Mouse (Mus musculus): ENCODE measurements around the gene Ap3m1. TPM values are rescaled to one million over a fixed set of nuclear protein-coding genes. Genes with fewer than 3 reads are reported as not detected.

Ap3m1 gene
- polyA plus RNA-seq, 1 experiment from 2014 or later = 46.8 TPM

- Histone ChIP-seq H3K27me3 (ENCODE audit: control insufficient read depth, insufficient read depth, low read length) (no peaks in the 10 kb centered on the region), H3K9me3 (ENCODE audit: control insufficient read depth, low read length) (no peaks in the 10 kb centered on the region), H3K4me3 (ENCODE audit: low read depth, low read length) (no peak overlapping the region), H3K4me2 (replicated peaks; ENCODE audit: low read depth) (no peak overlapping the region), H3K36me3 (ENCODE audit: control insufficient read depth, insufficient read depth, low read length) (no peaks in the 10 kb centered on the region), H3K4me1 (replicated peaks; ENCODE audit: control insufficient read depth, insufficient read depth) (0 out of 2 replicates have a peak, but pooled peaks cover 2% of the 10 kb centered on the region), H3K27ac (replicated peaks) (no peak overlapping the region; the same call in 1 of the 2 replicates), H3K9ac (ENCODE audit: low read length) (no peak overlapping the region)
- ATAC-seq (ENCODE audit: low FRiP score, low TSS enrichment) = no peak
- 43% methylated on average over 2 of the region's 2 CpGs for WGBS
- no peak for DNase-seq (ENCODE audit: low spot score)
- TF ChIP-seq EP300 (optimal IDR thresholded peaks at IDR 0.05) = no peak
- TF ChIP-seq CTCF (IDR thresholded peaks at IDR 0.05; ENCODE audit: low read depth) = no peak
Measured at GRCm38 (mm10) chr14:21086106-21086505, 33.8 kb upstream of the Ap3m1 start.

- no peak for TF ChIP-seq EP300 (optimal IDR thresholded peaks at IDR 0.05)
- no peak for TF ChIP-seq CTCF (IDR thresholded peaks at IDR 0.05; ENCODE audit: low read depth)
- Histone ChIP-seq H3K9ac (ENCODE audit: low read length) (no peak overlapping the region), H3K36me3 (ENCODE audit: control insufficient read depth, insufficient read depth, low read length) (no peaks in the 10 kb centered on the region), H3K27ac (replicated peaks) (no peak overlapping the region), H3K4me1 (replicated peaks; ENCODE audit: control insufficient read depth, insufficient read depth) (0 out of 2 replicates have a peak, but pooled peaks cover 2% of the 10 kb centered on the region), H3K27me3 (ENCODE audit: control insufficient read depth, insufficient read depth, low read length) (no peaks in the 10 kb centered on the region), H3K4me3 (ENCODE audit: low read depth, low read length) (no peak overlapping the region), H3K9me3 (ENCODE audit: control insufficient read depth, low read length) (no peaks in the 10 kb centered on the region), H3K4me2 (replicated peaks; ENCODE audit: low read depth) (no peak overlapping the region)
- ATAC-seq (ENCODE audit: low FRiP score, low TSS enrichment) = no peak
- 78% methylated on average over 5 of the region's 5 CpGs for whole genome bisulfite sequencing
- DNase-seq (ENCODE audit: low spot score) = no peak
Measured at GRCm38 (mm10) chr14:21085666-21086065, 33.4 kb upstream of the Ap3m1 start.

GRCm38 (mm10) chr14:21082823-21083222 is 30.5 kb upstream of the Ap3m1 start:
- Histone ChIP-seq H3K9ac (ENCODE audit: low read length) (no peak overlapping the region), H3K9me3 (ENCODE audit: control insufficient read depth, low read length) (no peaks in the 10 kb centered on the region)

GRCm38 (mm10) chr14:21078511-21078910 is 26.2 kb upstream of the Ap3m1 start:
- Histone ChIP-seq H3K9ac (ENCODE audit: low read length) (no peak overlapping the region), H3K9me3 (ENCODE audit: control insufficient read depth, low read length) (no peaks in the 10 kb centered on the region), H3K4me1 (replicated peaks; ENCODE audit: control insufficient read depth, insufficient read depth) (peaks cover 6% of the 10 kb centered on the region; the same call in 1 of the 2 replicates), H3K27ac (replicated peaks) (no peak overlapping the region), H3K4me3 (ENCODE audit: low read depth, low read length) (no peak overlapping the region), H3K4me2 (replicated peaks; ENCODE audit: low read depth) (no peak overlapping the region), H3K27me3 (ENCODE audit: control insufficient read depth, insufficient read depth, low read length) (no peaks in the 10 kb centered on the region), H3K36me3 (ENCODE audit: control insufficient read depth, insufficient read depth, low read length) (no peaks in the 10 kb centered on the region)
- no peak for DNase-seq (ENCODE audit: low spot score)
- ATAC-seq (ENCODE audit: low FRiP score, low TSS enrichment) = no peak
- no peak for TF ChIP-seq EP300 (optimal IDR thresholded peaks at IDR 0.05)
- TF ChIP-seq CTCF (IDR thresholded peaks at IDR 0.05; ENCODE audit: low read depth) = no peak

More at GRCm38 (mm10) chr14:21082823-21083222, 30.5 kb upstream of the Ap3m1 start:
- no peak for DNase-seq (ENCODE audit: low spot score)
- ATAC-seq (ENCODE audit: low FRiP score, low TSS enrichment) = no peak
- no peaks in the 10 kb centered on the region for H3K27me3 ChIP-seq (ENCODE audit: control insufficient read depth, insufficient read depth, low read length)
- TF ChIP-seq CTCF (IDR thresholded peaks at IDR 0.05; ENCODE audit: low read depth) (no peak), EP300 (optimal IDR thresholded peaks at IDR 0.05) (no peak)
- WGBS = 90% methylated on average over 1 of the region's 1 CpGs
- H3K4me2 ChIP-seq (replicated peaks; ENCODE audit: low read depth) = no peak overlapping the region
- H3K36me3 ChIP-seq (ENCODE audit: control insufficient read depth, insufficient read depth, low read length) = no peaks in the 10 kb centered on the region
- no peak overlapping the region for H3K27ac ChIP-seq (replicated peaks)
- H3K4me3 ChIP-seq (ENCODE audit: low read depth, low read length) = no peak overlapping the region
- H3K4me1 ChIP-seq (replicated peaks; ENCODE audit: control insufficient read depth, insufficient read depth) = 0 out of 2 replicates have a peak, but pooled peaks cover 2% of the 10 kb centered on the region

- no peak overlapping the region for H3K9ac ChIP-seq (ENCODE audit: low read length)
- TF ChIP-seq CTCF (IDR thresholded peaks at IDR 0.05; ENCODE audit: low read depth) = no peak
- no peak for TF ChIP-seq EP300 (optimal IDR thresholded peaks at IDR 0.05)
- no peaks in the 10 kb centered on the region for H3K27me3 ChIP-seq (ENCODE audit: control insufficient read depth, insufficient read depth, low read length)
- DNase-seq (ENCODE audit: low spot score) (no peak), ATAC-seq (ENCODE audit: low FRiP score, low TSS enrichment) (no peak)
- WGBS = 85% methylated on average over 4 of the region's 4 CpGs
- H3K4me1 ChIP-seq (replicated peaks; ENCODE audit: control insufficient read depth, insufficient read depth) = peaks cover 6% of the 10 kb centered on the region; the same call in 1 of the 2 replicates
- H3K4me2 ChIP-seq (replicated peaks; ENCODE audit: low read depth) = no peak overlapping the region
- H3K36me3 ChIP-seq (ENCODE audit: control insufficient read depth, insufficient read depth, low read length) = no peaks in the 10 kb centered on the region
- H3K9me3 ChIP-seq (ENCODE audit: control insufficient read depth, low read length) = no peaks in the 10 kb centered on the region
- H3K4me3 ChIP-seq (ENCODE audit: low read depth, low read length) = no peak overlapping the region
- no peak overlapping the region for H3K27ac ChIP-seq (replicated peaks)
Measured at GRCm38 (mm10) chr14:21077939-21078338, 25.6 kb upstream of the Ap3m1 start.

GRCm38 (mm10) chr14:21076501-21077194 is 24.3 kb upstream of the Ap3m1 start:
- Histone ChIP-seq H3K27me3 (ENCODE audit: control insufficient read depth, insufficient read depth, low read length) (no peaks in the 10 kb centered on the region), H3K4me1 (replicated peaks; ENCODE audit: control insufficient read depth, insufficient read depth) (peaks cover 6% of the 10 kb centered on the region; the same call in 1 of the 2 replicates), H3K9me3 (ENCODE audit: control insufficient read depth, low read length) (no peaks in the 10 kb centered on the region), H3K4me2 (replicated peaks; ENCODE audit: low read depth) (peak overlapping the region; percentile 86), H3K36me3 (ENCODE audit: control insufficient read depth, insufficient read depth, low read length) (no peaks in the 10 kb centered on the region), H3K9ac (ENCODE audit: low read length) (peak overlapping the region; percentile 71), H3K27ac (replicated peaks) (peak overlapping the region; percentile 89; the same call in 1 of the 2 replicates), H3K4me3 (ENCODE audit: low read depth, low read length) (peak overlapping the region; percentile 60)
- WGBS = 29% methylated on average over 7 of the region's 7 CpGs
- TF ChIP-seq EP300 (optimal IDR thresholded peaks at IDR 0.05) (no peak), CTCF (IDR thresholded peaks at IDR 0.05; ENCODE audit: low read depth) (no peak)
- peak; percentile 18; the same call in 1 of the 2 replicates for ATAC-seq (ENCODE audit: low FRiP score, low TSS enrichment)
- no peak for DNase-seq (ENCODE audit: low spot score)

Measured in stomach, postnatal 0 days (tissue).